Mouse (Mus musculus) lung, adult 2 months (tissue): Measurements from ENCODE around the gene Larp1b. TPM values are rescaled to one million over a fixed set of nuclear protein-coding genes. Genes with fewer than 3 reads are reported as not detected.

Experiments used
- DNase-seq: peaks from one replicate; pipeline ENCODE4 v3.0.0; 2022
- H3K4me1 ChIP-seq: fragments of 200-500 bp; 2 replicates; pipeline ENCODE4 v1.6.1; 2011; ENCODE audit warnings: low read length; ENCODE audit not compliant: control insufficient read depth, insufficient read depth
- H3K4me3 ChIP-seq: fragments of 200-500 bp; replicated peaks from 2 replicates; pipeline ENCODE3; 2011; ENCODE audit warnings: low read depth, mild to moderate bottlenecking, control low read depth, low read length; ENCODE audit errors: extremely low read depth
- CTCF ChIP-seq: fragments of 200-500 bp; IDR thresholded peaks from 2 replicates; pipeline ENCODE4 v1.5.1; 2011; ENCODE audit warnings: mild to moderate bottlenecking, low read length, control low read depth; ENCODE audit not compliant: insufficient read depth
- POLR2A ChIP-seq: fragments of 200-500 bp; IDR thresholded peaks from 2 replicates; pipeline ENCODE4 v1.6.1; 2011; ENCODE audit warnings: low read depth, mild to moderate bottlenecking, control low read depth, low read length, borderline replicate concordance; ENCODE audit errors: extremely low read depth
- WGBS: fragments of 180-500 bp; shearing (Covaris S2); methylation state at CpG from one replicate; pipeline ENCODE4 v1.1.7; 2018; 5-methylcytosine and 5-hydroxymethylcytosine counted together
- polyA plus RNA-seq: library from polyadenylated mRNA; depleted of rRNA; stranded (reverse); fragments of >200 nt; gene quantifications from 2 replicates; pipeline ENCODE4 v1.2.3, GENCODE M21; 2012; rRNA removed

The Larp1b gene
- polyA plus RNA-seq, 1 experiment = 4.4 TPM

DNA sequence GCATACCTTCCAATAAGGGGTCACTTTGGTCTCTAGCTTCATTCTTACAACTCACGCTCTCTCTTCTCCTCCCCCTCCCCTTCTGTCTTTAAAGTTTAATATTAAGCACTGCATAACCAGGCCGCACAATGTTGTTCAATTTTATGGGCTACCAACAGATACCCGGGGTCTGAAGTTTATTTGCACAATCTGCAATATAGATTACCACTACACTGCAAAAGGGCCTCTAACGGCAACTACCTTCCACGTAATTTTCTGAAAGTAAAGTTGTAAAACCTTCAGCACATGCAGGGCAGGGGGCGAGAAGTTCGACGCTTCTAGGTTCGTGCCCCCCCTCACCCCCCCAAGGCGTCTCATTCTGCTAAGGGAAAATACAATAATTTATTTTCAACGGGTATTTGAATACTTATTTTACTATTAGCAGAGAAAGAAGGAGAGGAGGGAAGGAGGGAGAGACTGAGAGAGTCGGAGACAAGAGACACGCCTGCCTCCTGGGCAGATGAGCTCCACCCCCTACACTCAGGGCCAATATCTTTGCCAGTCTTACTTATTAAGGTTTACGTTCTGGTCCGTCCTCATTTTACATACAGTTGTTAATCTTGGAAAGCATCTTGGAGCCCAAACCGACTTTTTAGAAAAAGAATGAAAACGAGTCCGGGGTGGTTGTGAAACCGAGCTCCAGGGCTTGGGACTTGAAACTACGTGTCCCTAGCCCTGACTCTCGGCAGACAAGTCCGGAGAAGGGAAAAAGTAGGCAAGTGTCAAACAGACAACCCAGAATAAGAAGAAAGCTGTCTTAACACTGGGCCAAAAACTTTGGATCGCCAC lies 132.1 kb downstream of the Larp1b start:
- 5% methylated on average over 23 of the region's 23 CpGs for WGBS
- TF ChIP-seq POLR2A (no peak), CTCF (no peak)
- DNase-seq = no peak
- no peaks in the 10 kb centered on the region; the same call in 1 of the 2 replicates for H3K4me1 ChIP-seq
- H3K4me3 ChIP-seq = peak overlapping the region; percentile 83

DNA sequence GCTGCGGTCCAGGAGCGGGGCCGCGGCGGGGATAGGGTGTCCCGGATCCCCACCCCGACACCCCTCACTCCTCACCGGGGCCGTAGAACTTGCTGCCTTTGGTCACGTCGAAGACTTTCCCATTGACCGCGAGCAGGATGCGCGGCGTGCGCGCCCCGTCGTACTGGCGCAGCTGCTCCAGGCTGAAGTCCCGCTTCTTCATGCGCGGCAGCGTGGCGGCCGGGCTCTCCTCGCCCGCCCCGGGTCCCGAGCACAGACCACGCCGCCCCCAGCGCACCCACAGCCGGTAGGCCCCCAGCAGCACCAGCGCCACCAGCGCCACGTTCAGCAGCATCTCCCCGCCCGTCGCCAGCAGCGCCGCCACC lies 132.9 kb downstream of the Larp1b start:
- DNase-seq = no peak
- TF ChIP-seq POLR2A = no peak
- TF ChIP-seq CTCF = no peak
- Histone ChIP-seq H3K4me3 (peak overlapping the region; percentile 83), H3K4me1 (no peaks in the 10 kb centered on the region; the same call in 1 of the 2 replicates)
- WGBS = under 1% methylated on average over 42 of the region's 43 CpGs

DNA sequence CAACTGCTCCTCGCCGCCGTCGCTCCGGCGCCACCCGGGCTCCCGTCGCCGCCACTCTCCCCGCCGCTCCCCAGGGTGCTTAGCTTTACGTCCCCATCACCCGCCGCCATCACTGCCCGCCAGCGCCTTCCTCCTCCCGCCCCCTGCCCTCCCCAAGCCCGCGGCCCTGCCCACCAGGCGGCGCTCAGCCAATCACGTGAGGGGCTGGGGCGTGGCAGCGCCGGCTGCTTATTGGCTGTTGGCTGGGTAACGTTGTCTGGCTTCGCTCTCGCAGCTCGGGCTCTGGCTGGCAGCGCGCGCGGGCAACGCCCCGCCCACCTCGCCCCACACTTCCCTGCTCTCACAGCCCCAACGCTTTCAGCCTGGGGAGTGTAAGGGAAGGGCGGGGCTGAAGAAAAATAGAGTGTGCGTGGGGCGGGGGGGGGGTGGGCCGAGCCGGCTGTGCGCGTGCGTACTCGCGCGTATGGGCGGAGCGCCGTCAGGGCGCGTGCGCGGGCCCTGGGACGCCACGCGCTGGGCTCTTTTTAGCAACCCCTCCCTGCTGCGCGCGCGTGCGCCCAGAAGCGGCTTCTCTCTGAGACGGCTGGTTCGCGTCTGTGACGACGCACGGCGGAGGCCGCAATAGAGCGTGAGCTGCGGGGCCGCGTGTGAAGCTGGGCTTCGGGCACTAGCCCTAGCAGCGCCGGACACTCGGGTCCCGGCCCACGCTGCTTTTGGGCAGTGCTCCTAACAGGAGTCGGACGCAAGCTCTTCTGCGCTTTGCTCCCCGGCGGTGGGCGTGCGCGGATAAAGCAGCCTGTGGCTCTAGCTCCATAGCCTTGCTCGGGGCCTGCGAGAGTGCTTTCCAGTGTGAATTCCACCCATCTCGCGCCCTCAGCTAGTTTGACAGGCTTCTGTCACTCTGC lies 133.5 kb downstream of the Larp1b start, which contains the start of gene Pgrmc2:
Pgrmc2 (minus strand) TSS at position 162 of the 905 bp plus-strand sequence.
- TF ChIP-seq CTCF = no peak
- TF ChIP-seq POLR2A = peak; percentile 93
- Histone ChIP-seq H3K4me1 (no peaks in the 10 kb centered on the region; the same call in 1 of the 2 replicates), H3K4me3 (peak within 1 kb of the TSS; percentile 83)
- peak; percentile 97 for DNase-seq
- WGBS = under 1% methylated on average over 89 of the region's 95 CpGs

DNA sequence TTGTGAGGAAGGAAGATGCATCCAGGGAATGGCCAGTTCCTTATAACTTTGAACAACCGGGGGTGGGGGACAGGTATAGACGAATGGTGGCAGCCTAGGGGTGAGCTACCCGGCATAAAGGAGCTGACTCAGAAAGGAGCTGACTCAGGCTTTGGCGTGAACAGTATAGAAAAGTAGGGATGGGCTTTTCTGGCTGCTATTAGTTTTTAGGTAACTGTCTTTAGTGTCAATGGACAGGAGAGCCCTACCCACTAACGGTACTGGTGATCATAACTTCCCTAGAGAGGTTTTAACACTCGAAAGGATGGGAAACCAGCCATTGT lies 134.1 kb downstream of the Larp1b start:
- no peak for TF ChIP-seq CTCF
- TF ChIP-seq POLR2A = no peak
- whole genome bisulfite sequencing = under 1% methylated on average over 6 of the region's 6 CpGs
- H3K4me3 ChIP-seq = peak overlapping the region; percentile 83
- no peak for DNase-seq
- H3K4me1 ChIP-seq = no peaks in the 10 kb centered on the region; the same call in 1 of the 2 replicates

DNA sequence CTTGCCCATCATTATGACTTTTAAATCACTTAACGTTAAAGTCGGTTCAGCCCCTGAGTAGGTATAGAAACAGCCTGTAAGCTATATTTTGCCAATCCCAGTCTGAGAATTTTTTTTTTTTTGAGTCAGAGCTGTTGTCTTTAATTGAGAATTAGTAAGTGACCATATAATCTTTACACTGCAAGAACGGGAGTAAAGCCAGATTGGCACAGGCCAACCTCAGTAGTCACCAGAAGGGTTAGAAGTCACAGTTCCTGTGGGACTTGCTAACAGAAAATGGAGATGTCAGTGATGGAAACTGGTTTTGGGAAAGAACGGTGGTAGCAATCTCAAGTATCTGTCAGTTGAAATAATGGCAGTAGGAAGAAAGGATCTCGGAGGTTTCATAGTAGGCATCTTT lies 134.8 kb downstream of the Larp1b start:
- no peaks in the 10 kb centered on the region; the same call in 1 of the 2 replicates for H3K4me1 ChIP-seq
- no peak overlapping the region for H3K4me3 ChIP-seq
- no peak for DNase-seq
- 84% methylated on average over 5 of the region's 5 CpGs for WGBS
- TF ChIP-seq CTCF (no peak), POLR2A (no peak)

DNA sequence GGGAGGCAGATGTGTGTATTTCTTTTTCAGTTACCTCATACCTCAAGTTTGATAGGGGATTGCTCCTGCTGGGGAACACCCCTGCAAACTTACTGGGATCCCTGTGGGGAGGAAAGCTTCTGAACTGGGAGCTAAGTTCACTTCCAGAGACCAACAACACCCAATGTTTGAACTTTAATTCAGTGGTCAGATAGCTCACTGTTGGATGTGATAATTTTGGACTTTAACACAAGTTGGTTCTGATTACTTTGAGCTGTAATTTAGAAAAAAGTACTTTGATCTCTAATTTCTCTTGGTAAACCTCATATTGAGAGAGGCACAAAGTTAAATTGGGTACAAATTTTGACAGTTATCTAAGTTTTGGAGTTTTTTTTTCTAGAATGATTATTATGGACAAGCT lies 137.4 kb downstream of the Larp1b start:
- Histone ChIP-seq H3K4me3 (no peak overlapping the region), H3K4me1 (no peaks in the 10 kb centered on the region)
- no peak for DNase-seq
- no peak for TF ChIP-seq CTCF

Other genes with a start within 250 kb of the Larp1b start
- gene Slc25a31, start 241.0 kb upstream of the Larp1b start, polyA plus RNA-seq = 0.17 and 0.18 TPM in 2 replicates
- gene Hspa4l, start 205.3 kb upstream of the Larp1b start, polyA plus RNA-seq = 14.5 and 24.6 TPM in 2 replicates
- gene Plk4, start 149.8 kb upstream of the Larp1b start, polyA plus RNA-seq = 1.5 and 1.8 TPM in 2 replicates
- gene Mfsd8, start 102.9 kb upstream of the Larp1b start, polyA plus RNA-seq = 2.8 and 4.4 TPM in 2 replicates
- gene Abhd18, start 102.9 kb upstream of the Larp1b start, polyA plus RNA-seq = 2.5 and 3.0 TPM in 2 replicates
- gene 1700034I23Rik, start 47.3 kb upstream of the Larp1b start, polyA plus RNA-seq = not detected in 2 replicates
- 15.8 and 19.1 TPM in 2 replicates for gene Pgrmc2, start 133.2 kb downstream of the Larp1b start, polyA plus RNA-seq